Mouse (Mus musculus) left cerebral cortex, adult 8-10 months (tissue): ENCODE data around the gene Cbx4. TPM values are rescaled to one million over a fixed set of nuclear protein-coding genes. Genes with fewer than 3 reads are reported as not detected.

Experiments
- DNase-seq, 2 experiments: peaks; one replicate each; pipeline ENCODE4 v3.0.0; 2022; ENCODE audit warnings: low spot score in 2 of 2
- total RNA-seq, 4 experiments: library from RNA; stranded (reverse); gene quantifications; 2 replicates each; pipeline ENCODE4 v1.2.4; 2022

Gene Cbx4
- total RNA-seq, 4 experiments from 2014 or later: 48.9 to 54.2 (median 50.0) TPM

DNA sequence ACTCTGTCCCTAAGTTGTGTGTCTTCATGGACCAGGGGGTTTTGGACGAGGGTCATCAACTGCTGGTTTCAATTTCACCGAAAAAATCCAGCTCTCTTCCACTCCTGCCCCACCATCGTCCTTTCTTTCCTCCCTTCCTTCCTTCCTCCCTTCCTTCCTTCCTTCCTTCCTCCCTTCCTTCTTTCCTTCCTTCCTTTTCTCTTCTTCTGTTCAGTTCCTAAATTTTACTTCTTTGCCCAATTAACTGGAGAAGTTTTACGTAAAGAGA lies 42.8 kb downstream of the Cbx4 start:
- DNase-seq: no peak

DNA sequence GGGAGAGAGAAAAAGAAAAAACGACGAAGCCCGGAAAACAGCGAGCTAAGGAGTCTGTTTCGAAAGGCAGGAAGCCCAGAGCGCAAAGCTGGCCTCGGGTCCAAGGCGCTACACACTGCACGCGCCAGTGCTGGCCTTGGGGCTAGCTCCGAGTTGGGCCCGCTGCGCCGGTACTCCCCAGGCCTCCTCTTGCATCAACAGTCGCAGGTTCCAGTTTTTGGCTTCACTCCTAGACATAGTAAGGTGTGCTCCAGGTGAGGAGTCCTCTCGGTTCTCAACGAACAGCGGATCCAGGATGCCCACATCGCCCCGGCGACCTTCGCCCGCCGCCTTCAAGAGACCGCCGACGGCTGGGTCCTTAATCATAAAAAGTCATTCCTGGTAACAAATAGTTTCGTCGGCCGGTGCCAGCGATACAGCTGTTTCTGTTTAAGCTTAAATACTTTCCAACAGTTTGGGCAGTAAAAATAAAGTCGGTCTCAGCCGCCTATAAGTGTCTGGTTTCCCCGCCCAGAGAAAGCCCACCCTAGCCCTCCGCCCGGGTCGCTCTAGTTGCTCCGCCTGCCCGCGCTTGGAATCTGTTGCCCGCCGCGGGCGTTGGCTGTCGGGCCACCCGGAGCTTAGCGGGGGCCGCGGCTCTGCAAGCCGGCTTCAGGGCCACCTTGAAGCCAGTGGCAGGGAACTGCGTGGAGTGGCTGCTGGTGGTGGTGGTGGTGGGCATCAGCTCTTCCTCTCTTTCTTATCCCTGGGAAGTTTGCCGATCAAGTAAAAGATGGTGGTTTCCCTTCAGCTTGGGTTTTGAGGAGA lies 43.4 kb downstream of the Cbx4 start:
- no peak for DNase-seq

DNA sequence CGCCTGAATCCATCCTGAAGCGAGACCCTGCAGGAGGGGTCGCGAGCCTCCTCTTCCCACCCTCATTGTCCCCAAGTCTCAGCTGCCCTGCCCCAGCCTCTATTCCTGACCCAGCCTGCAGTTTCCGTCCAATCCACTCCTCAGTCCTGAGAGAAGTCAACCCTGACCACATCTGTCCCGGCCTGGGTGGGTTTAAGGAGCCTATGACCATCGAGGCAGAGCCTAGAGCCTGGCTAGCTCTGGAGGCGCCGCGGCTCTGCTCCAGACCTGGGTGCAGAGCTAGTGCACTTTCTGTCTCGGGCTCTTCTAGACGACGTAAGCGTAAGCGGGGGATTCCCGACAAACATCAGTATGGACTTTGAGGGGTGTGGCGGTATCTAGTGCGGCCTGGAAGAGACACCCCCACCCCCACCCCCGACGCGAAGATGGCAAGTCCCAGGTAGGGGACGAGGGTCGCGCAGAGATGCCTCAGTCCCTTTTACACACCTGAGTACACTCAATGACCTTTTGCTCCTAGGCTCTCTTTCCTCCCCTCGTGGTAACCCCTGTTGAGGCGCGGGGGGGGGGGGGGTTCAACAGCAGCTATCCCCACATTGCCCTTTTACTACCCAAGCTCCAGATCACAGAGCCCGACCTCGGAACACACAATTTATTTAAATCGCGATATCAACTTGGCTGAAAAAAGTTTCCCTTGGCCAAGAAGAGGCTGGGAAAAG lies 44.1 kb downstream of the Cbx4 start:
- DNase-seq: no peak

DNA sequence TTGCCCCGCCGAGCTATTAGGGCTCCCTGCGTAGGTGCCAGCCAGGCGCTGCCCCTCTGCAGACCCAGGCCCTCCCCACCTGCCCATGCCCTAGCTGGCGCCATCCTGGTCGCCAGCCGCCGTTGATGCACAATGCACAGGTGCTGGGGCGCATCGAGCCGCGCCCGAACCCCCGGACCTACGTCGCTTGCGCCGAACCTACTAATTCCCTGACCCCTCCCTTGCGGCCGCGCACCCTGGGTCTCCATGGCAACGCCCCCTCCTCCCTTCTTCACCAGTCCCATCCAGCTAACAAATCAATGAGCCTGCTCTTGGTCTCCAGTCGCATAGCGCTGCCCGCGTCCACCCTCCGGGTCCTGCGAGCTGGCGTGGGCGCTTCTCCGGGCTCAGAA lies 44.7 kb downstream of the Cbx4 start:
- no peak for DNase-seq

DNA sequence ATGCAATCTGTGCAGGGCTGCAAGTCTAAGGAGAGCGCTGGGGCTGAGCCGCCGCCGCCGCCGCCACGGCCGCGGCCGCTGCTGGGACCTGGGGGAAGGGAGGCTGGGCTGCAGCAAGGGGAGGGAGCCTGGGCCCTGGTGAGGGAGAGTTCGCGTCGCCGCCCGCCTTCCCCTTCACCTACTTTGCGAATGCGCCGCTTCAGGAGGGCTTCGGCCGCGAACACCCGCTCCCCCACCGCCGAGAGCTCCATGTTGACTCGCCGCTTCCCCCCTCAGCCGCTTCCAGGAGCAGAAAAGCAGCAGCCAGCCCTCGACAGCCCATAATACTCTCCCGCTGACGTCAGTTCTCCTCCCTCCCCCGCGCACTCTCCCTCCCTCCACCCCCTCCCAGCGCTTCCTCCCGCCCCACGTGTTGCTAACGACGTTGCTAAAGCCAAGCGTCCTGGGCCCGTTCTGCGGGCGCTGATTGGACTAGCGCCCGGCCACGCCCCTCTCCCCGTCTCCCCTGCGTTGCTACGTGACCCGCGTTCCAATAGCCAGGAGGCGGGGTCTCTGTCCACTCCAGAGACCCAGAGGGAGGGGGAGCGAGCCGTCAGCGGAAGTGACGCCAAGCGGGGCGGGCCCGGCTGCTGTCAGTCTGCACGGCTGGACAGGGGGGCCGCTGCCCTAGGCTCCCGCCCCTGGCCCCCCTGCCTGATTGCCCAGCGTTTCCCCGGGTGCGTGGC lies 45.3 kb downstream of the Cbx4 start, which contains the start of gene Cbx8:
TSS of gene Cbx8 (minus strand) at position 370 of the 725 bp plus-strand sequence.
- peak; percentile 96 to 100 for DNase-seq

GRCm38 (mm10) chr11:119039732-119040512 lies 46.1 kb downstream of the Cbx4 start:
- no peak for DNase-seq

DNA sequence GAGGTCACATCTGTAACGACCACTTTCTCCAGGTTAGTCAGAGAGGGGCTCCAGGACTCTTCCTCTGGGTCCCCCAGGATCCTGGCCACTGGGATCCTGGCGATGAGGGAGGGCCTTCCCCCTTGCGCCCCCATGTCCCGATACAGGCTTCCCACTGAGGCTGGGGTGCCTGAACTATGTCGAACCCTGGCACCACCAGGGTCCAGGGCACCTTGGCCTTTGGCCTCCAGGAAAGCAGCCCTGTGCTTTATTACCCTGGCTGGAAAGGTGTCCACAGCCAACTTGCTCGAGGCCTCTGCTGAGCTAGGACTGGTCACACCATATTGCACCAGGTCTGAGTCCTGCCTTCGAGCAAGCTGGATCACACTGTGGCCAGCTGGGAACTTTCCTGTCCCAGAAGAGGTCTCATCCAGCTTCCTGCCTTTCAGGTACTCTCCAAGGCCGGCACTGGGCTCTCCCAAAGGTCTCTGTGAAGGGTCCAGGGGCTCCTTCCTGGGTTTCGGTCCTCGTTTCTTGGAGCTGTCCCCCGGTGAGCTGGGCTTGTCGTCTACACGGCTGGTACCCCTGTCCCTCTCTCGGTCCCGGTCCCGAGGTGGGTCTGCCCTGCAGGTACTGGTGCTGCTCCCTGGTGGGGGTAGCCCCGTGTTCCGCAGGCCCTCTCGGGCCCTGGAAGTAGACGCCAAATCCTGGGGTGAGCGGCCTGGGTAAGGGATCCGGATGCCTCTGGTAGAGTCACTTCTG lies 47.1 kb downstream of the Cbx4 start:
- no peak for DNase-seq

- no peak for DNase-seq
These were observed 48.1 kb downstream of the Cbx4 start for GRCm38 (mm10) chr11:119037780-119038401.

DNA sequence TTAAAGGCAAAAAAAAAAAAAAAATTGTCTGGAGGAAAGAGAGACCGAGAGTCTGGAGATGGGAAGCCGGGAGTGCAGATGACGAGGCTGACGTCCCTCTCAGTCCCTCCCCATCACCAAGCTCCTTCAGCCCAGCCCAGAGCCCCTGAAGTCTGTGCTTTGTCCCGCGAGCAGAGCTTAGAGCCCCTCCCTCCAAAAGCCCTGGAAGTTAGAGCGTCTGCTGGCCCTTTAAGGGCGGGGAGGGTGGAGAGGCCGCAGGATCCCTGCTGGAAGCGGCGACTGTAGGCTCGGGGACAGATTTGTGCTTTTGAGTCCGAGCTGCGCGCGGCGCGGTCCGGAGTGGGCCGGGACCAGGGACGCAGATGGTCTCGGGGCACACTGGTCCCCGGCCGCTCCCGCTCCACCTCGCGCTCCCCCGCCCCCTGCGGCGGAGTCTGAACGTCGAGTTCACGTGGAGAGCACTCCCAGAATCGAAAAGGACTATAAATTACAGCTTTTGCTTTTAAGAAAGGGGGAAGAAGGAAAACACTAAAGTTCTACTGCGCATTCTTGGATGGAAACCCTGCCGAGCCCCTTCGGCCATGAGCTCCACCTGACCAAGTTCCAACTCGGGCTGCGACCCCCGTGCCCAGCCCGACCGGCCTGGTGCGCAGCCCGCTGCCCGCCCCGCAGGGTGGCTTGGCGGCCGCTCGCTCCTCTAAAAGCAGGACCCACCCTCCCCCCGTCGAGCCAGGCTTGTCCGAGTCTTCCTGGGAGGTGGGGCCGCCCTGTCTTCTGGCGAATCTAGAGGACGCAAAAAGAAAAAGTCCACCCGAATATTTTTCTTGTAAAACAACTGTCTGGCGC lies 48.9 kb downstream of the Cbx4 start:
- DNase-seq: no peak

DNA sequence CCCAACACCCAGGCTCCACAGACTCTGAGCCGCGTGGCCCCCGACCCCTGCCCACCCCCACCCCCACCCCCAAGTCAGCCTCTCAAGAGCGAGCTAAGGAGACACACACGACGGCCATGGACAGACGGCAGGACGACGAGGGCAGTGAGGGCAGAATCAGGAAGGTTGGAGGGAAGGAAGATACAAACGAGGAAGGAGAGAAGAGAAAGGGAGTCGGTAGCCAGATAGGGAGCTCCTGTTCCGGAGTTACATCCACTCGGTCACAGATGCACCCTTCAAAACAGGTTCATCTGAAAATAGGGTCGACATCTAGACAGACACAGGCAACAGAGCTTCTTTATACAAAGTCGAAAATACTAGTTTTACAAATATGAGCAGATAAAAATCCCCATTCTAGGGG lies 49.6 kb downstream of the Cbx4 start:
- DNase-seq: no peak

DNA sequence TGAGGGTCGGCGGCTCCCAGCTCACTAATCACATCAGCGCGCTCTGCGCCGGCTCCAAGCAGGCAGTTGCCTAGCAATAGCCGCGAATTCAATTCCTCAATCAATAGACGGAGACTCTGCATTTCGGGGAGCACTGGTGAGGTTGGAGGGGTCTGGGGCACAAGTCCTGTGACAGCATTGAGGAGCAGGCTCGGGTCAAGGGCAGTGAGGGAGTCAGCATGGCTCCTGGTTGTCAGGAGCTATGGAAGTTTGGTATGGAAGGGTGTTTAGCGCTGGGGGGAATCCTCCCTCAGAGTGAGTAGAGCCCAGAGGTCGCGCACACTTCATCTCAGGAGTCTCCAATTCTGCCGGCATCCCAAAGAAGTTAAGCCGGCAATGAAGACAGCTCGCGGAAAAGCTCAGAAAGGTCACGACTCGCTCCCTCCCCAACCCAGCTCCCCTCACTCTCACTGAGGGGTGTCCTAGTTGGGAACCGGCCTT lies 50.3 kb downstream of the Cbx4 start:
- no peak for DNase-seq

DNA sequence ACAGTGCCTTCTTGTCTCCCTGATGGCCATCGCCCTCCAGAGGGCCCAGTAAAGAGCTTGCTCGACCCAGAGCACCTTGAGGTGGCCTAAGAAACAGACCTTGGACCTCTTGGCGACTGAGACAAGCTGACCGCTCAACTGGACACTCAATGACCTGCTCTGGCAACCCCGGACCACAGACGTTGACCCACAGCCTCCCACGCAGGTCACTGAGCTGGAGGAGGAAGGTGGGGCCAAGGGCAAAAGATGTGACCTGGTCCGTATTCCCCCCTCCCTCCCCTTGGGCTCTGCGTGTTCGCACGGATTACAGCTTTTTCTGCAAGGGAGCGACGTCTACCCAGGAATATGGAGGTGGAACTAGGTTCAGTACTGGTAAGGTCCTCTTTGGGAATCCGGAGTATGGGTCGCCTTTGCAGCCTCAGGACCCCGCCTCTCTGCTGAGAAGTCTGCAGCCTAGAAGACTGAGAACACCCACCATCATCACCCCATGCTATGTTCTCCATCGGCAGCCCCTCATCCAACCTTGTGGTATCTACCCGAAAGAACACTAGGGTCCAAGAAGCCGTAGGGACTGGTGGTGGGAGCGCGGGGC lies 50.8 kb downstream of the Cbx4 start:
- no peak for DNase-seq

GRCm38 (mm10) chr11:119034635-119035034 lies 51.4 kb downstream of the Cbx4 start:
- DNase-seq: no peak

DNA sequence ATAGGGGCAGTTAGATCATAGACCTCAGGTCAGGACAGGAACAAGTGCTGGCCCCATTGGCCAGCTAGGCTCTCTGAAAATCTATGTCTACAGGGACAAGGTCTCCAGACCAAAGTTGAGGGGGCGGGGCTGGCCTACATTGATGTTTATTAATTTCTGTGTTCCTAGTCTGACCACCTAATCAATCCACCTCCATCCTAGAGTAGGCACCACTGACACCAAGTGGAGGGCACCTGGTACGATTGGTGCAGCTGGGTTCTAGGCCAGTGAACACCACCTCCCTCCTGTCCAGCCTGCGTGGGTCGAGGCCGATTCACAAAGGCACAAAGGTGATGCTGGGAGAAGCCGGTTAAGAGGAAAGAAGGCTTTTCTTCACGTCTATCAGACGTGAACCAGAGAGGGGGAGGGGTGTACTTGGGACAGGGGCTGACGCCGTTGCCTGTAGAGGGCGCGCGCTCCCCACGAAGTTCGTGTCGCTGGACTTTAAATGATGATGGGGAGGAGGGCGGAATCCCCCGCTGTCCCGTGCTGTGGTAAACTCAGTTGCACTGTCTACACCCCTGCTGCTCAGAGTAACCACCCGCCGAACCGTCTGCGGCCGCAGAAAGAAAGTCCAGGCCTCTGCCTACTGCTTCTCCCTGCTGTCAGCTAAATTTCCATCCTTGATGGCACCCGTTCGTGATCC lies 52.0 kb downstream of the Cbx4 start:
- DNase-seq: peak in 1 of 2 experiments; percentile 68
